Mouse (Mus musculus) cerebellum, adult 11 months (tissue): Measurements from ENCODE around the gene Pnmal1.
A peak's percentile ranks its signal among the peaks of the same experiment; 100 is the strongest.
"Not testable (repeated sequence)": the region's sequence is repeated elsewhere in the genome, so short reads cannot be mapped to it uniquely, and the experiment has no call there.

Source experiments
- DNase-seq: peaks from one replicate; pipeline ENCODE4 v3.0.0; 2022

Gene Pnmal1

GRCm38 (mm10) chr7:16953776-16954175, 5.7 kb upstream of the Pnmal1 start:
- not testable (repeated sequence) for DNase-seq

GRCm38 (mm10) chr7:16955712-16956111, 3.8 kb upstream of the Pnmal1 start:
- DNase-seq, result no peak

- DNase-seq, result no peak
Measured at GRCm38 (mm10) chr7:16956410-16957265, 2.8 kb upstream of the Pnmal1 start.

GRCm38 (mm10) chr7:16961678-16962077, 2.2 kb downstream of the Pnmal1 start:
- DNase-seq, result no peak

- DNase-seq, result no peak
Measured at GRCm38 (mm10) chr7:16968414-16968813, 8.9 kb downstream of the Pnmal1 start.

- no peak for DNase-seq
Measured at GRCm38 (mm10) chr7:16971160-16971559, 11.7 kb downstream of the Pnmal1 start.

GRCm38 (mm10) chr7:16974018-16974417, 14.5 kb downstream of the Pnmal1 start:
- no peak for DNase-seq

- DNase-seq, result no peak
Measured at GRCm38 (mm10) chr7:16976298-16976697, 16.8 kb downstream of the Pnmal1 start.

GRCm38 (mm10) chr7:16978173-16978572, 18.7 kb downstream of the Pnmal1 start:
- DNase-seq, result no peak

GRCm38 (mm10) chr7:16978593-16978992, 19.1 kb downstream of the Pnmal1 start:
- no peak for DNase-seq

GRCm38 (mm10) chr7:16980348-16980747, 20.9 kb downstream of the Pnmal1 start:
- DNase-seq, result no peak

- DNase-seq, result peak; percentile 82
Measured at GRCm38 (mm10) chr7:16982859-16983568, 23.5 kb downstream of the Pnmal1 start, which contains the start of gene Gm42372. Gene Gm42372, plus strand, starts transcription at chr7:16983086.

GRCm38 (mm10) chr7:16987541-16988149, 28.2 kb downstream of the Pnmal1 start:
- DNase-seq, result no peak

GRCm38 (mm10) chr7:16988405-16988804, 28.9 kb downstream of the Pnmal1 start:
- DNase-seq, result no peak

GRCm38 (mm10) chr7:16990006-16990744, 30.7 kb downstream of the Pnmal1 start:
- DNase-seq, result no peak

- no peak for DNase-seq
Measured at GRCm38 (mm10) chr7:16991681-16992450, 32.4 kb downstream of the Pnmal1 start.

GRCm38 (mm10) chr7:16992451-16992807, 33.0 kb downstream of the Pnmal1 start, which contains the start of gene Ccdc8:
Gene Ccdc8, plus strand, starts transcription at chr7:16992708.
- DNase-seq, result no peak

GRCm38 (mm10) chr7:16993651-16994399, 34.3 kb downstream of the Pnmal1 start:
- no peak for DNase-seq

GRCm38 (mm10) chr7:16994400-16994799, 34.9 kb downstream of the Pnmal1 start:
- no peak for DNase-seq

GRCm38 (mm10) chr7:16995345-16995744, 35.9 kb downstream of the Pnmal1 start:
- DNase-seq, result no peak

- DNase-seq, result no peak
Measured at GRCm38 (mm10) chr7:16999233-16999632, 39.8 kb downstream of the Pnmal1 start.
